Mouse (Mus musculus) gastrocnemius, postnatal 14 days (tissue): ENCODE measurements around the gene Odaph. TPM values are rescaled to one million over a fixed set of nuclear protein-coding genes. Genes with fewer than 3 reads are reported as not detected.
"Not testable (repeated sequence)": the region's sequence is repeated elsewhere in the genome, so short reads cannot be mapped to it uniquely, and the experiment has no call there.

ENCODE experiments used
- DNase-seq: peaks from one replicate; pipeline ENCODE4 v3.0.0; 2021; ENCODE audit warnings: mixed read lengths
- intact Hi-C: fragments of 180-260 bp; cut with DNase I; formaldehyde crosslinking; loops from one replicate; pipeline ENCODE4 v1.15.1; 2025; ENCODE audit warnings: low total_unique reads
- long read RNA-seq, 2 experiments: library from polyadenylated mRNA; stranded (forward); transcript quantifications; one replicate each; pipeline ENCODE4 v2.0.0; 2021
- total RNA-seq, 2 experiments: library from RNA; stranded (reverse); gene quantifications; 2 replicates each; pipeline ENCODE4 v1.2.3; 2021

Gene Odaph
- total RNA-seq = not detected
- long read RNA-seq, experiment 1 = 0 reads
- long read RNA-seq, experiment 2 = 0 reads

DNA sequence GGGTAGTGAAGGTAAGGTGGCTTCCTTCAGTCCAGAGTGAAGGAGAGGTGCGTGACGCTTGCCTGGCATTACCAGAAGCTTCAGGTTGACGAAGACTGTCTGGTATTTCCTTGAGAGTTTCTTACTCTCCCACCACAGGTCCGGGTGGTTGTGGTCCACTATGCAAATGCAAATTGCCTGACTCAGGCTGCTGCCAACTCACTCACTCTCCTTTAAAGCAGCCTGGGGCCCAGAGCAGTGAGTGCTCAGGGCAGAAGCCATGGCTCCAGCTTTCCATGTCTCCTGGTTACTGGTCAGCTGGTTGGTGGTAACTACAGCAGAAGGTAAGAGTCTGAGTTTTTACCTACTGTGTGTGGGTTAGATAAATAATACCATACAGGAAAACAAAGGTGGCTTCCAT is at the start of gene Odaph:
Gene Odaph (plus strand): TSS at position 240 of the 400 bp plus-strand sequence.
- intact Hi-C loops = no loop called here

DNA sequence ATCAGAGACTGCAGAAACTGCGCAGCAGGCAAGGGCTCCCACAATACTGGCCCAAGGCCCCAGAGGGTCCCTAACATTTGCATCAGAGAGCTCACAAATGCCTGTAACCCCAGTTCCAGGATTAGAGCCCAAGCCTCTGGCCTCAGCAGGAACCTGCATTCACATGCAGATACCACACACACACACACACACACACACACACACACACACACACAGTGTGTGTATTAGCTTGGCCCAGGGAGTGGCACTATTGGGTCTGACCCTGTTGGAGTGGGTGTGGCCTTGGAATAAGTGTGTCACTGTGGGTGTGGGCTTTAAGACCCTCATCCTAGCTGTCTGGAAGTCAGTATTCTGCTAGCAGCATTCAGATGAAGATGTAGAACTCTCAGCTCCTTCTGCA is 41.7 kb upstream of the Odaph start:
- intact Hi-C loops = loop anchor here (10.0 kb wide), 1 partner anchor 431 kb away; the partner anchor contains the start of gene Parm1
- not testable (repeated sequence) for DNase-seq

More for the DNA sequence above, at the start of gene Odaph:
- DNase-seq = no peak

DNA sequence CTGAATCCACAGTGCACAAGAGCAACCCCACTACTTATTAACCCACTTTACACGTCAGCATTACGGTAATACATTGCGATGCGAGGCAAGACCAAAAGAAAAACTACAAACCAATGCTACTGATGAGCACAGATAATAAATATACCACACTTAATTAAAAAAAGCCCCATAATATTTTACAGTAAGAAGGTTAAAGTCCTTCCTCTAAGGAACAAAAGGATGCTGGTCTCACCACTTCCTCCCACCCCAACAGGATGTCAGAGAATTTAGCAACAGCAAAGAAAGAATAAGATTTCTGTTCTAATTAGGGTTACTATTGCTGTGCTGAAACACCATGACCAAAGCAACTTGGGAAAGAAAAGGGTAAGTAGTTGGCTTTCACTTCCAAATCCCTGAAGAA is 40.3 kb upstream of the Odaph start:
- no peak for DNase-seq
- intact Hi-C loops = loop anchor here (10.0 kb wide), 1 partner anchor 432 kb away; the partner anchor contains the start of gene Parm1

DNA sequence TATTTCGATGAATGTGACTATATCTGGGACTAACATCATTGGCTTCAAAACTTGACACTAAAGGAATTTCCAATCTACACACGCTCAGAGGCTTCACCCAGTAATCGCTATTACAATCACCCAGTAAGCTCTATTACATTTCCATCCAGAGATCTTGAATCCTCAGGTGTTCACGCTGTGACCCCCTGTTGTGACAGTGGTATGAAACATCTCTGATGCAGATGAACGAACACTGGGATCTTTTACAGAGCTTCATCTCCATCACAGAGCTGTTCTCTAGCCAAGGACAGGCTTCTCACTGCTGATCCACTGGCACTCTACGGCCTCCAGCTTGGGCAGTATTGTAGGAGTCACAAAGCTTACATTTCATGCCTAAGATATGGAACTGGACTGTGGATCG is 37.8 kb upstream of the Odaph start:
- intact Hi-C loops = loop anchor here (10.0 kb wide), 1 partner anchor 435 kb away; the partner anchor contains the start of gene Parm1
- DNase-seq = no peak

DNA sequence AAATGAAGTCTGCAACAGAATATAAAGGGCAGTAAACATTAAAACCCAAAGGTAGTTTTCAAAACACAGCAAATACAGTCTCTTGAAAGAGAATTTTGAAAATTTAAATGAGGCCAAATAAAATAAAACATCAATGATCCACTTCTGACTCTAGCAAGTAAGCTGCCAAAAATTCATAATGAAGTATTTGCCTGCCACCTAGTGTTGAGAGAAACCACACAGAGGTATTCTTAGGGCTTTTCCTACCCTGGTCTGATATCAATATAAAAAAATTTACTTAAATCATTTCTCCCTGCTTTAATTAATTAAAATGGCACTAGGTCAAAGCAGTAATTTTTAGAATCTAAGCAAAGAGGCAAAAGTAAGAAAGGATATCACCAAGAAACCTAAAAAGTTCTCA is 35.9 kb upstream of the Odaph start:
- DNase-seq = no peak
- intact Hi-C loops = no loop called here

DNA sequence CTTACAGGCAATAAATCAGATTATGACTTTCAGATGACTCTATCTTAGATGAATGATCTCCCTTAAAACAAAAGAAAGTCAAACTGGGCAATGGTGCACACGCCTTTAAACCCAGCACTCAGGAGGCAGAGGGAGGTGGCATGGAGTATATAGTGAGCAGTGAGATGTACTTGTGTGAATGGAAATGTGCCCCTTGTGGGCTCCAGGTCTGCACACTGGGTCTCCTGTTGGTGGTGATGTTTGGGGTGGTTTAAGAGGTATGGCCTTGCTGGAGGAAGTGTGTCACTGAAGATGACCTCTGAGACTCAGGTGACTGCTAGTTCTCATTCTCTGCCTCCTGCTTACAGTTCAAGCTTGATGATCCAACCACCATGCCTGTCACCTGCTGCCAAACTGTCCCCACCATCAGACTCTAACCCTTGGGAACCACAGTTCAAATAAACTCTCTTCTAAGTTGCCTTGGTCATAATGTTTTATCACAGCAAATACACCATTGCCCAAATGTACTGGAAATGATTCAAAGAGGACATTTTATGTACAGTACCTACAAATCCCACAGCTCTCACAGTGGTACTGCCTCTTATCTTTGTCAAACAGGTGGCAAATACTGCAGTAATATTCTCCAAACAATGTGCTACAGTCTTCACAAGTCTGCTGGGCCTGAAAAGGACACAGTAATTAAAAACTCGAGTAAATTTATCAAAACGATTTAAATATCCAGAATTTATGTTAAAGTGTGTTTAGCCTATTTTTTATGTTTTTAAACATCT is 30.1 kb upstream of the Odaph start:
- intact Hi-C loops = no loop called here
- DNase-seq = no peak

DNA sequence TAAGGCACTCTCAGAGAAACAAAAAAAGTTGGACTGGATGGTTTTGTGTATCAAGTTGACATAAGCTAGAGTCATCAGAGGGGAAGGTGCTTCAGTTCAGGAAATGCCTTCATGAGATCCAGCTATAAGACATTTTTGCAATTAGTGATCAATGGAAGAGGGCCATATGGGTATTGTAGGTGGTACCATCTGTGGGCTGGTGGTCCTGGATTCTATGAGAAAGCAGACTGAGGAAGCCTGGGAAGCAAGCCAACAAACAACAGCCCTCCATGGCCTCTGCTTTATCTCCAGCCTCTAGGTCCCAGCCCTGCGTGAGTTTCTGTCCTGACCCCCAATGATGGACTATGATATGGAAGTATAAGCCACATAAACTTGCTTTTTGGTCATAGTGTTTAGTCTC is 28.2 kb upstream of the Odaph start:
- no peak for DNase-seq
- intact Hi-C loops = no loop called here

DNA sequence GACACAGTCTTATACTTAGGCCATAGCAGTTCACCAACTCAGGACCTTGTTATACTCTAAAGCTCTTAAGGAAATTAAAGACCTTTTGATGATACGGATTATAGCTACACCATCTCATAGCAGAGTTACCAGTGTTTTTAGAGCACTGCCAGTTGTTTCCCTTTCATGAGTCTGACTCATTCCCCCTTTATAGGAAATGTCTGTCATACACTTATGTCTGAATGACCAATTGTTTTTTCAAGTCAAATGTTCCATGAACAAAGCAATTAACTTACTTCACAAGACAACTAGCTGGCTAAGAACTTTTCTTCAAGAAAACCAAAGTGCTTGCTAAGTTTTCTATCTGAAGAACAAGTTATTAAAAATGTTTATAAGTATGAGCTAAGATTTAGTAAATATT is 27.3 kb upstream of the Odaph start:
- intact Hi-C loops = loop anchor here (5.0 kb wide), 1 partner anchor 157 kb away; no protein-coding TSS in a partner anchor
- DNase-seq = no peak

DNA sequence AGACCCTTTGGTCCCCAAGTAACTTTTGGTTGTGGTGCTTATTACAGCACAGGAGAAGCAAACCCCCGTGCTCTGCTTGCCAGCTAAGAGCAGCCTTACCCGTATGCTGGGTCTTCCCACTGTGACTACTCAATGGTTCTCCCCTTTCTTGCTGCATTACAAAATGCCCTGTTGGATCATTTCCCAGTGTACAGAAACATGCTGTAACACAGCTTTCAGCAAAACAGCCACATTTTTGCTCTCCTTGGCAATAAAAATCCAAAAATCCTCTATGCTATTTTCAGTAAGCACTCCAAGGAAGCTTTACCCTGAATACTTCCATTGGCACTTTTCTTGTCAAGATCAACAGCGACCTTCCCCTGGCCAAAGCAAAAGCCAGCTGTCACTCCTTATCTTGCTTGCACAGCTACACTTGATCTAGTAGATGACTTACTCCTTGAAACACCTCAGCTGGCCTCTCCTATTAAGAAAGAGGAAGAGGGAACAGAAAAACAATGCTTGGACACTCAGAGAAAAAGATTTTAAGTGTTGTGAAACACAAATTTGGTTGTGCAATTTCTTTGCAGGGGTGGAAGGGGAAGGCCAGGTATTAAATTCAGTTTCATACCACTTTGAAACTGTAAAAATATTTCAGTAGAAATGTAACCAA is 26.5 kb upstream of the Odaph start:
- no peak for DNase-seq
- intact Hi-C loops = loop anchor here (5.0 kb wide), 1 partner anchor 157 kb away; no protein-coding TSS in a partner anchor

DNA sequence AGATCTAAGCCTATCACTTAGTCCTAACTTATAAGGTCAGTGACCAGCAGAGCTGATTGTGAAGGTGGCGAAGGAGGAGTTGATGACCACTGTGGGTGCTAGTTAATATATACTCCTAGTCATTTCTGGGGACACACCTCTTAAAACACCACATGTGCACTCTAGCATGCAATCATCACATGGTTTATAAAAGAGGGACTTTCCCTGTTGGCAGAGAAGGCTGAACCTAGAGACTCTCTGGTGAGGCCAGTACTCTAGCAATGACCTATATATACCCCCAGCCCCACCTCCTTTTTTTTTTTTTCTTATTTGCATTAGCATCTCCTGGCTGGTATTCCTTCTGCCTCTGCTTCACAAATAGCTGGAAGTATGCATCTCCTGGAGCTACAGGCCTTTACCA is 25.9 kb upstream of the Odaph start:
- intact Hi-C loops = loop anchor here (5.0 kb wide), 1 partner anchor 156 kb away; no protein-coding TSS in a partner anchor
- no peak for DNase-seq

DNA sequence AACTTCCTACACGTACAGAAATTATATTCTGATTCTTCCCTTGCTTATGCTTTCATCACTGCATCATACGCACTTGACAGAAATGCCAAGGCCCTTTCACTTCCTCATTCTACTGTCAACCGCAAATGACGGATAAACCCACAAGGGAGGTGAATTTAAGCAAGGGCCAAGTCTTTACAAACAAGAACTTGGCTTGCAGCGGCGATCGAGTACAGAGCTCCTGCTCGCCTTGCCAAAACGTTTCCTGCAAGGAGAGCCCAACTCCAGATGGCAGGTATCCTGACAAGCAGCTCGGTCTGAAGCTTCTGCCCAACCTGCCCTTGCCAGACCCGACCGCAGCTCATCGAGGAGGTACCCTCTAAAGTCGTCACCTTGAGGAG is 25.0 kb upstream of the Odaph start:
- intact Hi-C loops = loop anchor here (5.0 kb wide), 1 partner anchor 155 kb away; no protein-coding TSS in a partner anchor

DNA sequence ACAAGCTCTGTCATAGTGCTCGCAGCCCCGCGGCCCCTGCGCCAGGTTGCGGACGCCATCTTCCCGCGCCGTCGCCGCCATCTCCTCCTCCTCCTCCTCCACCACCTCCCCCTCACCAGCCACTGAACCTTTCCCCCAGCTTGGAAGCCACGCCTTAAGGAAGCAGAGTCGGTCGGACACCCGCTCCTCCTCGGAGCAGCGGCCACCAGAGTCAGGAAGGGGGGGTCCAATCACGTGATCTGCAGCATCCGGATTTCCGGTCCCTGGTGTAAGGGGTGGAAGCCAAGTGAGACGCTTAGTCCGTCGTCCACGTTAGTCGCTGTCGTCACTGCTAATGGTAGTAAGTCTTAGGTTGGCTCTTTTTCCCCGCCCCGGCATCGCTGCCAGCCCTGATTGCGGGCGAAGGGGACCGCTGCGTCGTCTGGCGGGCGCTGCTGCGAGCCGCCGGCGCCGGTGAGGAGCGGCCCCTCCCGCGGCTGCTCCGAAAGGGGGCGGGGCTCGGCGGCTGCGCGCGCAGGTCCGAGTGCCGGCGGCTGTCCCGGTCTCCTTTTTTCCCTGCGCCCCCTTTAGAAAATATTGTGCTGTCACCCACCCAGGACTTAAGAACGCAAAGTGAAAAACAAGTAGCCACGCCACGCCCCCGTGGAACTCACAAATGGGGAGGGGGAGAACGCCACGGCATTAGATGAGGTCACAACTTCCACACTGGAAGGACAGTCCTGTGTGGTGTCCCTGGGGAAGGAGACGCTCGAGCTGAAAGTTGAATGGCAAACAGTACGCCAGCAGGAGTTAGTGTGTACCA is 24.4 kb upstream of the Odaph start, which contains the start of gene Rchy1:
Gene Rchy1 (minus strand): TSS at position 430 of the 802 bp plus-strand sequence.
- intact Hi-C loops = loop anchor here (5.0 kb wide), 1 partner anchor 154 kb away; no protein-coding TSS in a partner anchor
- peak; percentile 94 for DNase-seq

More for the DNA sequence above, 25.0 kb upstream of the Odaph start:
- DNase-seq = no peak

DNA sequence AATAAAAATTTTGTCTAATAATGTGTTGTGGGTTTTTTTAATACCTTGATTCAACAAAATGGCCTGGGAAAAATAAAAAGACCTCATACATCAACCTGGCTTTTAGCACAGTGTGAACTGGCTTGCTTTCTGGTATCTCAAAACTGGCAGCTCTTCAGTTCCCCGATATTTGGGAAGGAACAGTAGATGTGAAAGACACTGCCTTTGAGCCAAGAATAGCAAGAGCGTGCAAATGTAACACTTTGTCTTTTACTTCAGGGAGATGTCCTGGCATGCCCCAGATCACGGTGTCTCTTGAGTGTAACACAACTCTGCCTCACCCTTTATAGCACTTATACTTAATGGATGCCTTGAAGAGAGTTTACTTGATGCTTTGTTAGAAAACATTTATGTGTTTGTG is 15.2 kb upstream of the Odaph start:
- DNase-seq = no peak
- intact Hi-C loops = no loop called here

DNA sequence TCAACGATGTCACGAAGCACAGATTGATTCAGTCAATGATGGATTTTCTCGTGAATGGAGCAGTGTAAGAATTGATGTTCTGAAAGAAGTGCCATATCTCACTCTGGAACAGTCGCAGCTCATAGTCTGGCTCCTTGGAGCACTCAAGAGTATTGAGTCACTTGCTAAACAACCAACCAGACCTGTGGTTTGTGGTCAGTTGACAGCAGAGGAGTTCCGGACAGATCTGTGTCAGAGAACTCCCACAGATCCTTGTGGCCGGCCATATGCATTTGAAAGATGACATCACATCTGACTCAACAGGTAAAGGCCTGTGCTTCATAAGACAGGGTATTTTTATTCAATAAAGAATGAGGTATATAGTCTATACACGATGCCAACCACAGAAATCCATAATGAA is 13.3 kb upstream of the Odaph start:
- DNase-seq = no peak
- intact Hi-C loops = no loop called here

DNA sequence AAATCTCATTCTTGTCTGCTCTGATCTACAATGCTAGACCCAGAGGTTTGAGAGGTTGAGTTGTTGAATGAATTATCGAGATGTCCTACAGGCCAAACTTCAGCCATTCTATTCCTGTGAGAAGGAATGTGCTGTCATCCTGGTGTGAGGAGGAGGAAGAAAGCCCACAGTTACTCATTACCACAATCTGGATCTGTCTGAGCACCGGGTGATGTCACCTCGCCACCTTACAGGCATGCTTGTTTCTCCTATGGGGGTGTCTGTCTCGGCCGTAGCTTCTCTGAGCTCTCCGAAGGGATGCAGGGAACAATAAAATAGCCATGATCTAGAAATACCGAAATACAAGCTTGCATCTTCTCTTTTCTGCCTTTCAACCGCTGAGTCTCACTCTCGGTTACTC is 11.5 kb upstream of the Odaph start:
- intact Hi-C loops = no loop called here
- DNase-seq = no peak

DNA sequence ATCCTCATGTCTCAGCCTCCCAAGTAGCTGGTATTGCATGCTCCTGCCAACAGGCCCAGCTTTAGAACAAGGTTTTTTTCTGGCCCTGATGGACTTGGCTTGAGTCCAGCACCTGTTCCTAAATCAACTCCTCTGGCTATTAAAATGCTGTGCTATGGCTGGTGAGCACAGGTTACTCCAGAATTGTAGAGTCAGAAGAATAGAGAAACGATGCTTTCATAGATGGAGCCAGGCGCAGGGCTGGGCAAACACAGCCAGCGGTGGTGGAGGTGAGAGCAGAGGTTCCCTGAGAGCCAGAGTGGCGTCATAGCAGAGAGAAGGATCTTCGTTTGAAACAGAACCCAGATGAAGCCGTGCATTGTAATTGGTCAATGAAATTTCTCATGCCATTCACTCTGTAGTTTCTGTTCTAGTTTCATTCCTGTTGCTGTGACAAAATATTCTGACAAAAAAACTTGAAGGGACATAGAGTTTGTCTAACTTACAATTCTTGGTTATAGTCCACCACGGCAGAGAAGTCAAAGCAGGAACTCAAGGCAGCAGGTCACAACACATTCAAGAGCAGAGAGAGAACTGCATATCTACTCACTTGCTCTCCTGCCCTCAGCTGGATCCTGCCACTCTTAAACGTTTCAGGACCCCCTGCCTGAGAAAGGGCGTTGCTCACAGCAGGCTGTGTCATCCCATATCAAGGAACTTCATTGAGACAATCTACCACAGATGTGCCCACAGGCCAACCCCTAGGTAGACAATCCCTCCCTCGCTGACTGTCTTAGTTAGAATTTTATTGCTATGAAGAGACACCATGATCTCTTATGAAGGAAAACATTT is 10.5 kb upstream of the Odaph start:
- intact Hi-C loops = no loop called here
- no peak for DNase-seq

DNA sequence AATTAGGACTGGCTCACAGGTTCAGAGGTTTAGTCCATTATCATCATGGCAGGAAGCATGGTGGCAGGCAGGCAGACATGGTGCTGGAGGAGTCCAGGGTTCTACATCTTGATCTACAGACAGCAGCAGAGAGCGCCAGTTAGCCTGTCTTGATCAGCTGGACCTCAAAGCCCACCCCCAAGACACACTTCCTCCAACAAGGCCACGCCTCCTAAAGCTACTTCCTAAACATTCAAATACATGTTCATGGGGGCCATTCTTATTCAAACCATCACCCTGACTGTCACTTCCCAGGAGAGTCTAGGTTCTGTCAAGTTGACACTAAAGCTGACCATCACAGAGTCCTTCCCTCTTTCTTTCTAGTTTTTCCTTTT is 9.9 kb upstream of the Odaph start:
- intact Hi-C loops = no loop called here

DNA sequence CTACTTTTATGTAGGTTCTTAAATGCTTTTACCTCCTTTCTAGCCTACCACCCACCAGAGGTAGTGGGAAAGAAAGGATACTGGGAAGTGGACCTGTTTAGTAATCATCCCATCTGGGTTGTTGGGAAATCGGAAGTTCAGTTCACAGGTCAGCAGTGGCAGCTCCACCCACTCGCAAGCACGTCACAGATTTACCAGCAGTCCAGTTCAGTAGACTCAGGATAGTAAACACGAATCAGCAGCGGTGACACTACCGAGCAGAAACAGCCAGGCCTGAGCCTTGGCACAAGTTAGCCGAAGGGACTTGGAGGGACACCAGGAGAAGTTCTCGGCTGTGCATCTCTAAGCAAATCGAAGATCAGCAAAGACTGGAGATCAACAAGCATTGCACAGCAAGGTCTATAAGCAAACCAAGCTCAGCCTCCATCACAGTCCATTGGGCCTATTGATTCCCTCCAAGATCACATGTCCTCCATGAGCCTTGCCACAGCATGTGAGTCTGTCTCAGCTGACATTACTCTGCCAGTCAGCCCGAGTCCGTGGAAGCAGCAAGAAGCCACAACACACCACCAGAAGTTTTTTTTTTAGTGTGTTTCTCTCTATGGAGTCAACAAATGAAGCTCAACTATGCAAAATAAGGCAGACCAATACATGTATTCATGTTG is 6.0 kb upstream of the Odaph start:
- intact Hi-C loops = no loop called here
- no peak for DNase-seq

More for the DNA sequence above, 9.9 kb upstream of the Odaph start:
- DNase-seq = no peak
